Mouse (Mus musculus) testis, adult 2 months (tissue): ENCODE measurements around the gene Hist1h2bg. TPM values are rescaled to one million over a fixed set of nuclear protein-coding genes. Genes with fewer than 3 reads are reported as not detected.

Experiments
- H3K27ac ChIP-seq: fragments of 200-500 bp; 2 replicates; pipeline ENCODE4 v1.5.1; 2012; ENCODE audit warnings: low read depth, low read length; ENCODE audit not compliant: control insufficient read depth, insufficient read depth
- H3K27me3 ChIP-seq: fragments of 200-500 bp; 2 replicates; pipeline ENCODE4 v1.6.1; 2012; ENCODE audit warnings: mild to moderate bottlenecking, low read length, moderate library complexity; ENCODE audit not compliant: control insufficient read depth, insufficient read depth
- H3K36me3 ChIP-seq: fragments of 200-500 bp; 2 replicates; pipeline ENCODE4 v1.6.1; 2012; ENCODE audit warnings: mild to moderate bottlenecking, low read length; ENCODE audit not compliant: control insufficient read depth, insufficient read depth
- H3K4me1 ChIP-seq: fragments of 200-500 bp; 2 replicates; pipeline ENCODE4 v1.6.1; 2012; ENCODE audit warnings: low read length; ENCODE audit not compliant: control insufficient read depth, insufficient read depth
- H3K4me3 ChIP-seq: fragments of 200-500 bp; 2 replicates; pipeline ENCODE4 v1.5.1; 2012; ENCODE audit warnings: low read depth, mild to moderate bottlenecking, low read length, moderate library complexity, mixed read lengths; ENCODE audit not compliant: control insufficient read depth
- CTCF ChIP-seq: fragments of 200-500 bp; IDR thresholded peaks from 2 replicates; pipeline ENCODE4 v1.5.1; 2012; ENCODE audit warnings: low read depth, mild to moderate bottlenecking, inconsistent platforms, low read length, moderate library complexity; ENCODE audit not compliant: control insufficient read depth, insufficient read depth, insufficient replicate concordance
- POLR2A ChIP-seq: fragments of 200-500 bp; IDR thresholded peaks from 2 replicates; pipeline ENCODE4 v1.6.1; 2012; ENCODE audit warnings: low read depth, mild to moderate bottlenecking, inconsistent platforms, low read length, moderate library complexity; ENCODE audit not compliant: control insufficient read depth
- polyA plus RNA-seq: library from polyadenylated mRNA; depleted of rRNA; stranded (reverse); fragments of >200 nt; gene quantifications from 2 replicates; pipeline ENCODE4 v1.2.3, GENCODE M21; 2012; rRNA removed

Gene Hist1h2bg
- polyA plus RNA-seq, 1 experiment, result 7.8 TPM

DNA sequence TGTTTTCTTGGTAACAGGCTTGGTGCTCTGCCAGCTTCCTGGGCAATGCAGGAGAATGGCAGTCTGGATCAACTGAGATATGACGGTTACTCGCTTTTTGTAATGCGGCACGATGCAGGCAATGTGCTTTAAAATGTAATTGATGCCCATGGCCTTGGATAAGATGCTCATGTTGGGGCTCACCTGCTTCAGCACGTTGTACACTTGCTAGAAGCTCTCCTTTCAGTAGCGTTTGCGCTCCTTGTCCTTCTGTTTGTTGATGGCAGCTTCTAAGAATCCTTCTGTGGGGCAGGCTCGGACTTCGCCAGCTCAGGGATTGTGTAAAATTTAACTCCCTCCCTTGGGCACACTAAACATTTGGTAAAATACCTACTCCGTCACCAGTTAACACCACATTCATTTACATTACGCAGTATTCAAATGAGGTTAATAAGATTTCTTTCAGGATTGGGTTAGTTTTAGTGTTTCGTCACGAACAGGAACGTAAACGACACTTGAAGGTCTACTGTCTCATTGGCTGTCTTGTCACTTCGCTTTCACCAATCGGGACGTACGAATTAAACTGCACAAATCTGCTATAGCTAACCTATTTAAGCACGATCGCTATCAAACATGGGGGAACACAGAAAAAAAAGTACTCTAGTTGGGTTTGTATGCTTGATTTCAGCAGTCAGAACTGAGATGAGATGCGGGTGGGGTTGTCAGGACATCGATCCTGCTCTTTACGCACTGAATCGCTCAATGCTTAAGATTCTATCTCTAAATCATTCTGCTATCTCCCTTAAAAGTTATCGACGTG, 49.7 kb downstream of the Hist1h2bg start, which contains the start of gene Hist1h2be:
Gene Hist1h2be, minus strand, starts transcription at position 392 of the 799 bp plus-strand sequence.
- Histone ChIP-seq H3K36me3 (no peaks in the 10 kb centered on the region), H3K4me3 (peak within 1 kb of the TSS; percentile 74), H3K4me1 (peaks cover 3% of the 10 kb centered on the region; the same call in 1 of the 2 replicates), H3K27me3 (no peaks in the 10 kb centered on the region), H3K27ac (peak within 1 kb of the TSS; percentile 82)
- TF ChIP-seq CTCF (no peak), POLR2A (no peak)

Other genes starting within 250 kb of the Hist1h2bg start
- gene Zfp322a, start 202.2 kb upstream of the Hist1h2bg start, polyA plus RNA-seq, result 1.1 and 1.8 TPM in 2 replicates
- gene Abt1, start 147.5 kb upstream of the Hist1h2bg start, polyA plus RNA-seq, result 2.0 TPM in 2 replicates
- 0.05 and 0.26 TPM in 2 replicates for gene Btn1a1, start 105.5 kb upstream of the Hist1h2bg start, polyA plus RNA-seq
- 0.08 and 0.21 TPM in 2 replicates for gene Btn2a2, start 82.5 kb upstream of the Hist1h2bg start, polyA plus RNA-seq
- gene Hist1h4h, start 40.3 kb upstream of the Hist1h2bg start, polyA plus RNA-seq, result 13.2 and 17.1 TPM in 2 replicates
- 4.4 and 4.5 TPM in 2 replicates for gene Hist1h2af, start 37.5 kb upstream of the Hist1h2bg start, polyA plus RNA-seq
- 1.3 and 2.7 TPM in 2 replicates for gene Hist1h3g, start 36.0 kb upstream of the Hist1h2bg start, polyA plus RNA-seq
- 0.07 and 0.13 TPM in 2 replicates for gene Hist1h2bh, start 28.0 kb upstream of the Hist1h2bg start, polyA plus RNA-seq
- gene Hist1h3f, start 27.3 kb upstream of the Hist1h2bg start, polyA plus RNA-seq, result 1.3 and 1.4 TPM in 2 replicates
- 2.1 and 3.7 TPM in 2 replicates for gene Hist1h4f, start 19.7 kb upstream of the Hist1h2bg start, polyA plus RNA-seq
- gene Hist1h1d, start 18.1 kb upstream of the Hist1h2bg start, polyA plus RNA-seq, result 0.02 and 0.04 TPM in 2 replicates
- gene Hist1h3e, start 9.0 kb upstream of the Hist1h2bg start, polyA plus RNA-seq, result 2.8 and 3.2 TPM in 2 replicates
- gene Hist1h2ae, start 176 bp upstream of the Hist1h2bg start, polyA plus RNA-seq, result 0.34 and 0.36 TPM in 2 replicates
- gene Hist1h2bf, start 2.8 kb downstream of the Hist1h2bg start, polyA plus RNA-seq, result 0.98 and 2.9 TPM in 2 replicates
- 0.90 and 1.0 TPM in 2 replicates for gene Hist1h2ad, start 3.0 kb downstream of the Hist1h2bg start, polyA plus RNA-seq
- gene Hist1h3d, start 4.4 kb downstream of the Hist1h2bg start, polyA plus RNA-seq, result 0.98 and 1.1 TPM in 2 replicates
- 2.7 and 2.9 TPM in 2 replicates for gene Hist1h4d, start 10.2 kb downstream of the Hist1h2bg start, polyA plus RNA-seq
- gene Hist1h2be, start 49.7 kb downstream of the Hist1h2bg start, polyA plus RNA-seq, result 0.42 and 0.58 TPM in 2 replicates
- 0.35 and 0.41 TPM in 2 replicates for gene Hist1h1e, start 51.2 kb downstream of the Hist1h2bg start, polyA plus RNA-seq
- 0.20 and 0.26 TPM in 2 replicates for gene Hist1h2ac, start 112.6 kb downstream of the Hist1h2bg start, polyA plus RNA-seq
- gene Hist1h2bc, start 112.8 kb downstream of the Hist1h2bg start, polyA plus RNA-seq, result 17.8 and 19.0 TPM in 2 replicates
- 22.2 and 24.8 TPM in 2 replicates for gene Hist1h1t, start 124.4 kb downstream of the Hist1h2bg start, polyA plus RNA-seq
- 20.1 and 20.6 TPM in 2 replicates for gene Hist1h4c, start 127.1 kb downstream of the Hist1h2bg start, polyA plus RNA-seq
- 5.2 and 6.1 TPM in 2 replicates for gene Hfe, start 139.5 kb downstream of the Hist1h2bg start, polyA plus RNA-seq
- gene Hist1h1c, start 167.4 kb downstream of the Hist1h2bg start, polyA plus RNA-seq, result 5.4 and 6.9 TPM in 2 replicates
- 2.3 TPM in 2 replicates for gene Hist1h3c, start 174.2 kb downstream of the Hist1h2bg start, polyA plus RNA-seq
- 3.9 and 7.0 TPM in 2 replicates for gene Hist1h2bb, start 175.3 kb downstream of the Hist1h2bg start, polyA plus RNA-seq
- 4.4 and 6.2 TPM in 2 replicates for gene Hist1h2ab, start 179.7 kb downstream of the Hist1h2bg start, polyA plus RNA-seq
- gene Hist1h3b, start 180.9 kb downstream of the Hist1h2bg start, polyA plus RNA-seq, result 4.2 and 4.7 TPM in 2 replicates
- gene Hist1h4b, start 185.6 kb downstream of the Hist1h2bg start, polyA plus RNA-seq, result 2.4 and 2.5 TPM in 2 replicates
- gene Hist1h4a, start 189.8 kb downstream of the Hist1h2bg start, polyA plus RNA-seq, result 83.8 and 94.1 TPM in 2 replicates
- 29.4 and 33.4 TPM in 2 replicates for gene Hist1h3a, start 191.0 kb downstream of the Hist1h2bg start, polyA plus RNA-seq
- 2.9 and 4.3 TPM in 2 replicates for gene Hist1h1a, start 192.3 kb downstream of the Hist1h2bg start, polyA plus RNA-seq
- 2.1 and 2.5 TPM in 2 replicates for gene Trim38, start 198.5 kb downstream of the Hist1h2bg start, polyA plus RNA-seq
- 0.40 and 0.41 TPM in 2 replicates for gene Slc17a2, start 235.6 kb downstream of the Hist1h2bg start, polyA plus RNA-seq